Mouse (Mus musculus) R1 (cell line): ENCODE data around the gene E130208F15Rik.

ENCODE experiments used
- DNase-seq: peaks from one replicate; pipeline ENCODE4 v3.0.0-alpha.2; 2018; ENCODE audit warnings: low read depth, low spot score

The E130208F15Rik gene

DNA sequence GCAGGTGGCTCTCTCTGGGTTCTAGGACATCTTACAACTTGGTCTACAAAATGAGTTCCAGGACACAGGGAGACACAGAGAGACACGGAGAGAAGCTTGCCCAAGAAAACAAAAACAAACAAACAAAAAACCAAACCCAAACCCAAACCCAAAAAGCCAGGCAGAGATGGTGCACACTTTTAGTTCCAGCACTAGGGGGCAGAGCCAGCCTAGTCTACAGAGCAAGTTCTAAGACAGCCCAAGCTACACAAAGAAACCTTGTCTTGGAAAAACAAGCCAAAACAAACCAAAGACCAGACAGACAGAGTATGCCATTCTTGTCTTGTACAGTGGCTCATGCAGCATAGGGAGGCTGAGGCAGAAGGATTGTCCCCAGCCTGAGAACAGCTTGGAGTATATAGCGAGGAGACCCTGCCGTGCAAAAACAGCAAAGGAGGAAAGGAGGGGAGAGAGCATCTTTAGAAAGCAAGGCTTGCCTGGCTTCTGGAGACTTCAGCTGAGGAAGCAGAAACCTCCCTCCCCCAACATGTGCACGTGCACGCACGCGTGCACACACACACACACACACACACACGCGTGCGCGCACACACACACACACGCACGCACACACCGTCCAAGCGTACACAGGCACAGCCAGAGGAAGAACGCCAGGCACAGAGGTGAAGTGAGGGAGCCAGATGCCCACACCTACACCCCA lies 15.3 kb upstream of the E130208F15Rik start:
- peak; percentile 73 for DNase-seq

DNA sequence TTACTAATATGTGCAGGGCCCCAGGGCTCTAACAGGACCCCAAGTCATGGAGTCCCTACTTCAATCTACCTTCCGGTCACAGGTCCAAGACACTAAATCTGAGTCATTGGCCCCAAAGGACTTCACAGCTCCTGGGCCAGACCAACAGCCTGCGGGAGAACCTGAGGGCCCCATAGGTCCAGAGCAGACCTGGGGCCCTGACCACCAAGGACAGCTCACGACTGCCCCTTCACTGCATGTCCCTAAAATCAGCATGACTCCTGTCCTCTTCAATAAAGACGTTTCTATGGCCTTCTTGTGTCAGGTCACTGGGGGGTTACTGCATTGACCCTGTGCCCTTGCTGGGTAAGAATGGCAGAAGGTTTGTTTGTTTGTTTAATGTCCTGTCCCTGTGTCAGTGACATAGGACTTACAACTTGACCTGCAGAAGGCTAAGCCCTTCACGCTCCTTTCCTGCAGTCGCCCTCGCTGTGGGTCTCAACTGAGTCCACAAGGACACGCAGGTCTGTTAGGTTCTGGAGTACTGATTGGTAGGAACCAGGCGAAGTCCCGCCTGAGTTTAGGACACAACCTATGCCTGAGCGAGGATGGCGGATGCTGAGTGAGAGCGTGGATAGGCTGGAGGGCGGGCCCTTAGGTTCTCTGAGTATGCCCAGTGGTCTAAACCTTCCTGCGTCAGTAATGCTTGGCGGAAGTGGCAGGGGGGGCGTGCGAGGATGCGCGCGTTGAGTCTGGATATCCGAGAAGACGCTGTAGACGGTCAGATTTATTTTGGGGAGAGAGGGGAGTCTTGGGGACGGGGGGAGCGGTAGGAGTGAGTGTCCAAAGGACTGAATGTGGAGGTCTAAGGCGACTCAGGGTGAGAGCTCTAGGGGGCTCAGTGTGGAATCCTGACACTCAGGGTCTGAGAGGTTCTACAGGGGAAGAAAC lies 13.2 kb upstream of the E130208F15Rik start, which contains the start of gene Alkbh6:
TSS of gene Alkbh6 (plus strand) at position 642 of the 930 bp plus-strand sequence.
- peak; percentile 99 for DNase-seq

DNA sequence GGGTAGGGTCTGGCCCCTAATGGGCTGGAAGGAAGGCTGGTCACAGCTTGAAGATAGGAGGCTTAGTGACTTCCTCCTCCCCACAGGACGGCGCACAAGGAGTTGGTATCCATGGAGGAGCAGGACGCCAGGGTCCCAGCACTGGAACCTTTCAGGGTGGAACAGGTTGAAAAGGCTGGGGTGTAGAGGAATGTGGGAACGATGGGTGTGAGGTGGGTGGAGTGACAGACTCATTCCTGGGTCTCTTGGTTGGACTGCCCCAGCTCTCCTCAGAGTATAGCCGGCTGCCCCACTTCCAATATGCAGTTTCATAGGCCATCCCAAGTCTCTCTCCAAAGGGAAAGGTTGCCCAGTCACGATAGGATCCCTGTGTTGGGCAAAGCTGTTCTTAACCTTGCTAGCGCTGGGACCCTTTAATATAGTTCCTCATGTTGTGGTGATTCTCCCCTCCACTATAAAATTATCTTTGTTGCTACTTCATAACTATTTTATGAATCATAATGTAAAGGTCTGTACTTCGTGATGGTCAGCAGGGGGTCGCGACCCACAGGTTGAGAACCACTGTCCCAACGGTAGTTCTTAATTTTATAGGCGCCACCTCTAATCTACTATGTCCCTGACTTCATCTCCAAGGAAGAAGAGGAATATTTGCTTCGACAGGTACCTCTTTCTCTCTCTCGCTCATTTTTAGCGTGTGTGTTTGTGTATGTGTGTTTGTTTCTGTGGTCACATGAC lies 12.0 kb upstream of the E130208F15Rik start:
- DNase-seq = peak; percentile 55

DNA sequence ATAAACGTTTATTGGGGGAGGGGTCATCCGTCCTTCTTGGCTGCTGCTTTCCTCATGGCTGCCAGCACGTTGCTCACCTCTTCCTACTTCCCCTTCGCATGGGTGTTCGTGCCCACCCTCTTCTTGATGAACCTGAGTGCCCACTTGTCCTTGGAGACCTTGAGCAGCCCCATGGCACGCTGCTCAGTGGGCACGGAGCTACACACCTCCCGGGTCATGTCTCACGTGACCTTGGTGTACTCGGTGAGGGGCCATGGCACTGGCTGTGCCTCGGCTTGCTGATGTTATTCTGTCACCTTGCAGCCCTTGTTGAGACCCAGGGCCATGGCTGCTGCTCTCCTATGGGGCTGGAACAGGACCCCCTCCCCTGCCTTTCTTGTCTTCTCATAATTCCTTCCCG lies 11.4 kb upstream of the E130208F15Rik start:
- no peak for DNase-seq

DNA sequence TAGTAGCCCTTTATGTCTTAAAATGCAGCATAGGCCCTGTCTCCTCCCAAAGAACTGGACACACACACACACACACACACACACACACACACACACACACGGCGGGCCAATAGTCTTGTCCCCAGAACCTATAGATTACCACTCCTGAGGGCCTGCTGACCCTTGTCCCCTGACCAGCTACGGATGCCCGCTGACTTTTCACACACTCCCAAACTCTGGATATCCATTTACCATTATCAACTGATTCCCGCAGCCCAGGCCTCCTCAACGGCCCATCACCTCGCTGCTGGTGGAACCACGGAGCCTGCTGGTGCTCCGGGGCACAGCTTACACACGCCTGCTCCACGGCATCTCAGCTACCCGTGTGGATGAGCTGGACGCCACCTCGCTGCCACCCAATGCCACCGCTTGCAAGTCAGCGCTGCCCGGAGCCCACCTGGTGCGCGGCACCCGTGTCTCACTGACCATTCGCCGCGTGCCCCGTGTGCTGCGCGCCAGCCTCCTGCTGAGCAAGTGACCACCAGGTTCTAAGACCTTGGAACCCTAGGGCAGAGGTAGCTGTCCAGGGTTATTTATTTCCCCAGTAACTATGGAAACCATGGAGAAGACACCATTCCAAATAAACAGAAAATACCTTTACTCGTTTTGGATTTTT lies 7.7 kb upstream of the E130208F15Rik start:
- no peak for DNase-seq

DNA sequence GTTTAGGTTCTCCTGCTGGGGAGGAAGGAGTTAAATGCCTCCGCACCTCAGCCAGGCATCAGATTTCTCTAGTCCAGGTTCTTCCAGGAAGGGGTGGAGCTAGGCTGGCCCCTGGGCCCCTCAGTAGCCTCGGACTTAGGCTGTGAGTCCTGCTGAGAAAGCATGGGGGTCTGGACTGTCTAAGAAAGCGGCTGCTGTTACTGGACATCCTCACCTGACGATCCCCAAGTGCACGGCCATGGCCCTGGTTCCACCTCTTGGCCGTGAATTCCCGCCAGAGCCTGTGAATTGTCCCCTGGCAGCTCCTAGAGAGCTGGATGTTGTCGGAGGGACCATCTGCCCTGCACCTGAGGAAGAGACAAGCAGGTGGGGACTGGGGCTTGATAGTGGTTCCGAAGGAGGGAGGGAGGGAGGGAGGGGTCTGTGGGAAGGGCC lies 6.8 kb upstream of the E130208F15Rik start, which contains the start of gene Syne4:
TSS of gene Syne4 (plus strand) at position 87 of the 435 bp plus-strand sequence.
- peak; percentile 63 for DNase-seq

DNA sequence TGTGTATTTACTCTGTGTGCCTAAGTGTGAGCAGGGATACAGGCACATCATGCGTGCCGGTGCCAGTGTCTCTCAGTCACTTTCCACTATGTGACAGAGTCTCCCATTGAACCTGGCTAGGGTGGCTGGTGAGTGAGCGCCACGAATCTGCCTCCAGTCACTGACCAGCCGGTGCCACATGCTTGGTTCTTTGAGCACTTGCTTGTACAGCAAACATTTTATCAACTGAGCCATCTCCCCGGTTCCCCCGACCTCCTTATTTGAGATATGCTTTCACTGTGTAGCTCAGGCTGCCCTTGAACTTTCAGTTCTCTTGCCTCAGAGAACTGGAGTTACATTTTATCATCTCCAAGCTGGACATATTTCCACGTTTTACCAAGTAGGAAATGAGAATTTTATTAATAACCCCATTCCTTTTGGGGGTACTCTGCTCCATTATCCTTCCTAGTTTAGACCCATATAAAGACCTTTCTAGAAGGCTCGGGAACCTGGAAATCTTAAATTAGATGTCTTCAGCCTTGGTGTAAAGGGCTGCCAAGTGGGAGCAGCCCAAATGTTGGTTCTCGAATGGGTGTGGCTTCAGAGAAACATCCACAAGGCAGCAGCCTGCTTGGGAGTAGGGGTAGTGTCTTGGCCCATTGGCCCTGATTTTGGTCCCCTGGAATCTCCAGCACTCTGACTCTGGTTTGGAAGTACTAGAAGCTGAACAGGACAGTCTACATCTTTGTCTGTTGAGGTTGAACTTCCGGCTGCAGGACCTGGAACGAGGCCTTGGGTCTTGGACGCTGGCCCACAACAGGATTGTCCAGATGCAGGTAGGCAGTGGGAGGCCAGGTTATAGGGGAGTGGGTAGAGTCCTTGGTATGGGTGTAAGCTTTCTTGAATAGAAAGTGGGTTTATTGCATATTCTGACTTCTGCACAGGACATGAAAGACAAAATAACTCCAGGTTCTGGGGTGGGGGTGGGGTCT lies 5.7 kb upstream of the E130208F15Rik start:
- DNase-seq = no peak

DNA sequence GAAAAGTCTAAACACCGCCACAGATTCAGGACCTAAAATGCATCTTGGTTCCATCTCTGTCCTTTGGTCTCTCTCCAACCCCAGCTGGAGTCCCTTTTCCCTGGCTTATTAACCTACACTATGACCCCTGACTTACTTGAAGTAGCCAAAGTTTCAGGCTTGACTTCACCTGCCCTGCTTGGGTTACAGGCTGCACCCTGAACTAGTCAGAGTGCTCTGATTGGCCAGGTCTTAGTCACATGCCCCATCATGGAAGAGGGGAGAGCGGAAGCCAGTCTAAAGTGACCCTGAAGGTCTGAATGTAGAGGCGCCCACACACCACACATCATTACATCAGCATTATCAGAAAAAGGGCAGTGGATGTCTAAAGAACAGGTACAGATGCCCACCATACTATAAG lies 3.4 kb upstream of the E130208F15Rik start:
- no peak for DNase-seq

DNA sequence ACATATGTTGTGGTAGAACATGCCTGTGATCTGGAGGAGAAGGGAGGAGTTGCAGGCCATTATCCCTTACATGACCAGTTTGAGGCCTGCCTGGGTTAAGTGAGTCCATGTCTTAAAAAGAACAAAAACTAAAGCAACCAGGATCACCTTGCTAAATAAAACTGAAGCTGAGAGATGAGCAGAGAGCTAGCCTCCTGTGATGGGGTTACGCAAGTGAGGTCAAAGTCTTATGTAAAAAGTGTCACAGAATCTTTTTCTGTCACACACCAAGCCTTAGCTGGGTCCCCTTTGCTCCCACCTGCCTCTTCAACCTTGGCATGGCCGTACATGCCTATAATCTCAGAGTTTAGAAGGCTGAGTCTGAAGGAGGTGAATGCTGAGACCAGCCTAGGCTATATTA lies 594 bp upstream of the E130208F15Rik start:
- no peak for DNase-seq

DNA sequence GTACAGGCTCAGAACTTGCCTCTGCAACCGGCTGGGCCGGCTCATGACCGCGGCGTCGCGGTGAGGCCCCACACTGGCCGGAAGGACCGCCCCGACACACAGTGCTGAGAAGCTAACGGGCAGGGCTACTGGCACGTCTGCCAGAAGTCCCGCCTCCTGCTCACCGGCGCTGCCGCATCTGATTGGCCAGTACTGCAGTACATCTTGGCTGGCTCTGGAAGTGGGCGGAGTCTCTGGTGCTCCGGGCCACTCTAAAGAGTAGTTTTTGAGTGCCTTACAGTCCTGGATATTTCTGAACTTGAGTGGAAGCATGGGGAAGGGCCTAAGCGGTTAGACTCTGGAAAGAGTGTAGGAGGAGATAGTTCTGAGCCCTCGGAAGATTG lies 736 bp downstream of the E130208F15Rik start:
- peak; percentile 97 for DNase-seq

DNA sequence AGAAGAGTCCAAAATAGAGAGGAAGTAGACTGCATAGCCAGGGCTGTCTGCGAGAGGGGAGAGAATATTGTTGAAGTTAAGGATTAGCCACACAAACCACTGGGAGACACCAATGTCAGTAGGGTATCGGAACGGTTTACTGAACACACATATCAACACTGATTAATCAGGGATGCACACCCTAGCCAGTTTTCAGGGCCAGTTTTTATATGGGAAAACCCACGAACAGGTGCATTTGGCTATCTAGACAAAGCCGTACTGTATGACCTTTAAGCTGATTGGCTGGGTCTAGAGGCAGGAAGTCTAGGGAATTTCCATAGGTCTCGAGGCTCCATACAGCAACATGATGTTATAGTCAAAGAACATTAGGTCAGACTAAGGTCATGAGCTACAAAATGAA lies 1.3 kb downstream of the E130208F15Rik start:
- DNase-seq = peak; percentile 71

DNA sequence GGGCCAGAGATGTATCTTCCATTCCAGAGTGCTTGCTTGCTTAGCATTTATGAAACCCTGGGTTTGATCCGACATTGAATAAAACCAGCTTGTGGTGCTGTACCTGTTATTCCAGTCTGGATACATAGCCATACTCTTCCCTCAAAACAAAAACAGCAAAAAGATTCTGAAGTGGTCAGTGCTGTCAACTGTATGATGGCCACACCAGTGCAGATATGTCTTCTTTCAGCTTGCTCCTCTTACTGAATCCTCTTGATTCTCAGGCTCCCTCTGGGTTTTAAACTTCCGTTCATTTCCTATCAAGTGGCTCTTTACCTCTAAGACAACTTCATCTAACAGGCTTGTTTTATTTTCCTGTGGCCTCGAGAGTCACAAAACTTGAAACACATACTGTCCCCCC lies 2.3 kb downstream of the E130208F15Rik start, which contains the start of gene Sdhaf1:
TSS of gene Sdhaf1 (minus strand) at position 101 of the 400 bp plus-strand sequence.
- DNase-seq = no peak

DNA sequence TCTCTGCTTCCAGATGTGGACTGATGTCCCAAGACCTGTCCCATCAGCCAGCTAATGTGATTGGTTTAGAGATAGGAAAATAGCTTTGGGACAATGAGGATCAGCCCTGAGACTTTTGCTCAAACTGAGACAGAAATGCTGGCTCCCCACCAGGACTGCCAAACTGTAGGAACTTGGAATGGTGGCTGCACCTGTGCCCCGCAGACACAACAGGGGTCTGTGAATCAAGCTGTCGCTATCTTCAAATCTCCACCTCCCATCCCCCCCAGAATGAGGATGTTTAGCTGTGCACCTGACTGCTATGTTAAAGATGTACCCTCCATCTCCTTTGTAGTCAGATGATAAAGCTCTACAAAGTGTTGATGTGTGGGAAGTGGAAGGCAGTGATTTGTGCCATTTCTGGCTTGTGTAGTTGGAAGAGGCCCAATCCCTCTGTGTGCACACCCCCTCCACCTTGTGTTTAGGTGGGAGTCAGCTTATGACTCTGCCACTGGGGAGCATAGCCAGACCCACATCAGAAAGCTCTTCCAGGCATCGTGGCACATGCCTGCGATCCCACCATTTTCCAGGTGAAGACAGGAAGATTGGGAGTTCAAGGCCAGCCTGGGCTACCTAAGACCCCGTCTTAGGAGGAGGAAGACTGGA lies 2.9 kb downstream of the E130208F15Rik start:
- DNase-seq = no peak

DNA sequence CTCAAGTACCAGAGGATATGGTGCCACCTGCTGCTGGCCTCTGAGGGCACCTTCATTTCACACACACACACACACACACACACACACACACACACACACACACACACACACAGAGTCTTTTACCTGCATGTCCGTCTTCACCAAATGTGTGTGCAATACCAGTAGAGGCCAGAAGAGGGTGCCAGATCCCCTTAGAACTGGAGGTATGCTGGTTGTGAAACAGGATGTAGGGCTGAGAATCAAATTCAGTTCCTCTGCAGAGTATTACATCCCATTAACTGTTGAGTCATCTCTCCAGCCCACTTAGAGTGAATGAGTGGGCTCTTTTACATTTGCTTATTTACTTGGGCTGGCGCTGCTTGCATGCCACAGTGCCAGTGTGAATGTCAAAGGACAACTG lies 3.8 kb downstream of the E130208F15Rik start:
- peak; percentile 87 for DNase-seq

DNA sequence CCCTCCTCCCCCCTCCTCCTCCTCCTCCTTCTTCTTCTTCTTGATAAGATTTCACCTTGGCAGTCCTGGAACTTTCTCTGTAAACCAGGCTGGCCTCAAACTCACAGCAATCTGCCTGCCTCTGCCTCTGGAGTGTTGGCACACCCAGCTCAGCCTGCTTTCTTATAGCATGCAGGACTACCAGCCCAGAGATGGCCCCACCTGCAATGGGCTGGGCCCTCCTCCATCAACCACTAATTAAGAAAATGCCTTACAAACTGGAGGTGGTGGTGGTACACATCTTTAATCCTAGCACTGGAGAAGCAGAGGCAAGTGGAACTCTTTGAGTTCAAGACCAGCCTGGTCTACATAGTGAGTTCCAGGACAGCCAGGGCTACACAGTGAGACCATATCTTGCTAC lies 4.9 kb downstream of the E130208F15Rik start:
- no peak for DNase-seq

DNA sequence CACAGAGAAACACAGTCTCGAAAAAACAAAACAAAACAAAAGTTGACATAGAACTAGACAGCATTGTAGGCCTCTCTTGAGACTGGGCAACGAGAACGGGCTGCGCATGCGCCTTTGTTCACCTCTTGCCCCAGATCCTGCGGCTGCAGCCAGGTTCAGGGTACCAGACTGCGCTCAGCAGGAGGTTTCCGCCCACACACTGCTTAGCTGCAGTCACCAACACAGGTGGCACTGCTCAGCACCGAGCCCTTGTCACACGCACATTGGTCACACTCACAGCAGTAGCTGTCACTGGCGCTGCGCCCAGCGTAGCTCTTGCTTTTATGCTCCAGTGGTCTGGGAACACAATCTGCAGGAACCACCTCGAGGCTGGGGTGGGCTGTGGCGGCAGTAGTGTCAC lies 5.6 kb downstream of the E130208F15Rik start:
- peak; percentile 39 for DNase-seq

DNA sequence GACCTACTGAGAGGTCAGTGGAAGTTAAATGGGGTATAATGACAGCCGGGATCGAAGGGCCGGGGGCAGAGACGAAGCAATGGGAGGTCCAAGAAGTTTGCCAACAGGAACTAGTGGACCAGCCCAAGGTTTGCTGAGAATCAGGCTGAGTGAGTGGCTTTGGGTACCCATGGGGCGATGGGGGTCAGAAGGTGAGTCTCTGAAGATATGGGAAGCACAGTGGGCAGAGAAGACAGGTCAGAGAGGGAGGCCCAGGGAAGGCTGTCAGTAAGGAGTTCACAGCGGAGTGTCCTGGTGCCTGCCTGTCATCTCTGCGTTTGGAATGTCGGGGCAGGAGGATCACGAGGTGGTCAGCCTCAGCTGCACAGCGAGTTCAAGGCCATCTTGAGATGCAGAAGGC lies 6.8 kb downstream of the E130208F15Rik start:
- no peak for DNase-seq

DNA sequence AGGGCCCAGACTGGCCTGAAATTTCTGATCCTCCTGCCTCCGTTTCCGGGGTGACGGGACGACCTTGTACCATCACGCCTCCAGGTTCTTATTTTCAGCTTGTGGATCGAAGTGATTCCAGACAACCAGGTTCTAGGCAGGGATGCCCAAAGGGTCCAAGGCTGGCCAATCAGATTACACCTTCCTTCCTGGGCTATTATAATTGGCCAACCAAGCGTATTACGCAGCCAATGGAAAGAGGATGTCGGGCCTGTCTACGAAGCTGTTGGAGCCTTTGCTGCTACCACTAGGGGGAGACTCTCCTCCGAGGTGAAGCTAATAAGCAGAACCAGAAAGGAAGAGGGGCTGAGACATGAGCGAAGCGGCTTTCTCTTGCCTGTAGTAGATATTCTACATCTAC lies 10.3 kb downstream of the E130208F15Rik start:
- peak; percentile 99 for DNase-seq

DNA sequence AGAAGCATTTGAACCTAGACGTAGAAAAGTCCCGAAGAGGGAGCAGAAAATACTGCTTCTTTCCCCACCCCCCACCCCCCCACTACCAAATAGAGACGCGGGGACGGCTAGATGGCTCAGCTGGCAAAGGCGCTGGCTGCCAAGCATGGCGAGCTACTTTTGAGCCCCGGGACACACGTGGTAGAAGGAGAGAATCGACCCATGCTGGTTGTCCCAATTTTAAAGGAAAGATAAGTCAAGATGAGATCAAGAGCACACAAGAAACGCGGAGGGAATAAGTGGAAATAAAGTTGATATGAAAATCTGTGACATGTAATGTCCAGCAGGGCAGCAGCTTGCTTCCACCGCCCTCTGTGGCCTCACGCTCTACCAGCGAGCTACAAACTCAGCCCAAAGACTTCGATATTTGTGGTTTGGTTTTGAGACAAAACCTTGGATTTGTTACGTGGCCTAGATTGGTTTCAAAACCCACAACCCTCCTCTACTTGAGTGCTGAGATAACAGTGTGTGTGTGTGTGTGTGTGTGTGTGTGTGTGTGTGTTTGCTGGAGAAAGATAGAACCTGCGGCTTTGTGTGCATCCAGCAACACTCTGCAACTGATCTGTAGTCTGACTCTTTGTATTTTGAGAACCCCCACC lies 11.2 kb downstream of the E130208F15Rik start:
- DNase-seq = no peak
